Mouse (Mus musculus) megakaryocyte, embryonic 14.5 days (primary cell): ENCODE results near the gene Usp32.

Experiments
- FLI1 ChIP-seq: IDR thresholded peaks from 2 replicates; pipeline ENCODE4 v1.6.1; 2012; ENCODE audit warnings: low read length, inconsistent platforms, mixed read lengths
- GATA1 ChIP-seq: IDR thresholded peaks from 3 replicates; pipeline ENCODE4 v1.6.1; 2012; ENCODE audit warnings: mixed read lengths, low read length, inconsistent platforms, borderline replicate concordance

GRCm38 (mm10) chr11:85058562-85058961, 81.4 kb downstream of the Usp32 start:
- TF ChIP-seq GATA1: no peak
- no peak for TF ChIP-seq FLI1
